Comparison of ENCODE assay signal across 10 mouse cellular contexts in the genomic region with DNA sequence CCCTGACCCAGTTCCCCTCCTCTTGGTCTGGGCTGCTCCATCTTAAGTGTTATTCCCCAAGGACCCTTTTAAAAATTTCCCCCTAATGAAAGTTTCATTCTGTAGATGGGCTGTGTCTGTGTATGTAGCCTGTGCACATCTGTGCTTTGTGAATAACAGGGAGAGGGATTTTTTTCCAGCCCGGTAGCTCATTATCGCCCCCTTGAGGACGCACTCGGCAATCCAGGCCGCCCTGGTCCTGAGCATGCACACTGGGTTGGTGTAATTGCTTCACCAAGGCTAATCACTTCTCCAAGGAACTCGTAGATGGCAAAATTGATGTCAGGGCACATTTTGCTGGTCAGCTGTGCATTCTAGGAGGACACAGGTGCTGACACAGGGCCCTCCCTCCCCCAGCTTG. TPM values are rescaled to one million over a fixed set of nuclear protein-coding genes. Genes with fewer than 3 reads are reported as not detected.
A peak's percentile ranks its signal among the peaks of the same experiment; 100 is the strongest.
DNase-seq lines count a peak whose midpoint lies in the region; ATAC-seq and TF ChIP-seq lines count a peak whose summit lies in the region.
"Had no signal": no experiment of that assay in that cellular context is flagged by ENCODE, and none has a peak within 500 bp of the region (broad histone marks: within the 10 kb centered on the region; RNA-seq: fewer than 3 reads in every experiment).

No protein-coding gene starts in this region.

- H3K27ac ChIP-seq in liver, embryonic 14.5 days = no peak overlapping the region
- H3K27ac ChIP-seq: neural tube, embryonic 12.5 days had no signal

- H3K36me3 ChIP-seq in liver, embryonic 14.5 days (replicated peaks; ENCODE audit: control insufficient read depth, insufficient read depth, low read depth) = no peaks in the 10 kb centered on the region
- H3K36me3 ChIP-seq: neural tube, embryonic 12.5 days had no signal

- TF ChIP-seq CTCF in liver, embryonic 14.5 days (IDR thresholded peaks at IDR 0.05; ENCODE audit: low read depth) = peak; percentile 85

- no peak overlapping the region for H3K4me2 ChIP-seq in liver, embryonic 14.5 days (ENCODE audit: low read depth)
- H3K4me2 ChIP-seq: neural tube, embryonic 12.5 days had no signal

- H3K27me3 ChIP-seq in liver, embryonic 14.5 days (ENCODE audit: control insufficient read depth, insufficient read depth, low read length) = peaks cover 8% of the 10 kb centered on the region

- no peak for ATAC-seq in cerebellum, adult (ENCODE audit: insufficient number of reproducible peaks, low FRiP score, low TSS enrichment)
- no peak for ATAC-seq in liver, embryonic 14.5 days (ENCODE audit: insufficient read depth)

- no peaks in the 10 kb centered on the region for H3K4me1 ChIP-seq in liver, embryonic 14.5 days (replicated peaks; ENCODE audit: control insufficient read depth in 2 of 2, insufficient read depth in 2 of 2, low read length in 1 of 2)

- intact Hi-C loops in left cerebral cortex, postnatal 14 days (cut with DNase I) = no loop called here
- intact Hi-C loops in left cerebral cortex, postnatal 10 days (cut with DNase I) = no loop called here

- no peak overlapping the region for H3K9ac ChIP-seq in liver, embryonic 14.5 days (replicated peaks)
- H3K9ac ChIP-seq: neural tube, embryonic 12.5 days had no signal

- no peak overlapping the region for H3K4me3 ChIP-seq in liver, embryonic 14.5 days (ENCODE audit: insufficient read depth in 1 of 2, low read depth in 2 of 2, low read length in 2 of 2)
- H3K4me3 ChIP-seq: neural tube, embryonic 12.5 days had no signal

- WGBS in liver, embryonic 14.5 days (ENCODE audit: insufficient replicate concordance) = 3% methylated on average over 6 of the region's 6 CpGs

- TF ChIP-seq EP300 in liver, embryonic 14.5 days (IDR thresholded peaks at IDR 0.05; ENCODE audit: low read depth) = no peak

- peak; percentile 55 for DNase-seq in cerebellum, adult 8-10 months
- DNase-seq in left cerebral cortex, postnatal 14 days (ENCODE audit: low spot score in 2 of 2) = peak; percentile 41 to 51
- DNase-seq in left cerebral cortex, postnatal 10 days (ENCODE audit: extremely low spot score in 1 of 2, low spot score in 2 of 2) = no peak
- peak; percentile 60 for DNase-seq in NIH3T3 (ENCODE audit: low read depth)
- peak; percentile 46 for DNase-seq in embryo, embryonic 11.5 days (ENCODE audit: low read depth, low spot score)
- peak in 1 of 3 experiments; percentile 6 for DNase-seq in liver, embryonic 14.5 days (ENCODE audit: low read depth in 3 of 3, low spot score in 3 of 3)
- DNase-seq in thymus, postnatal 25 days = peak; percentile 37

- H3K9me3 ChIP-seq in liver, embryonic 14.5 days (ENCODE audit: control insufficient read depth, low read length) = no peaks in the 10 kb centered on the region
- H3K9me3 ChIP-seq: neural tube, embryonic 12.5 days had no signal

RNA-seq across cellular contexts. Expression of a gene that starts 14.3 kb away (rescaled TPM):
- 10 to 100 TPM in 1 of 2 experiments, 1 to 10 TPM in 1; 9.8 to 10.5 TPM for total RNA-seq in left cerebral cortex, postnatal 14 days (2021)
- 10 to 100 TPM; 13.5 to 15.0 TPM for total RNA-seq in left cerebral cortex, postnatal 10 days (2021)
- polyA plus RNA-seq in liver, embryonic 14.5 days (2012; rRNA removed) = 0.25 and 0.28 TPM in 2 replicates
- polyA plus RNA-seq in liver, embryonic 14.5 days (2014; fragmentation: Nextera tagmentation; extraction: Ambion mirVana) = 0.04 and 0.08 TPM in 2 replicates
- polyA plus RNA-seq: heart, embryonic 16.5 days had no signal

Comparison
In these comparisons a context has a peak if more than half of its experiments do, and no peak if none do; other contexts are left out.
1. DNase-seq: peak in cerebellum, adult 8-10 months (single experiment), left cerebral cortex, postnatal 14 days (2 of 2), NIH3T3 (single experiment), embryo, embryonic 11.5 days (single experiment) and thymus, postnatal 25 days (single experiment); none in left cerebral cortex, postnatal 10 days (0 of 2).